Mouse (Mus musculus) B cell, adult 62 days (primary cell): Measurements from ENCODE around the gene Kifc5b. TPM values are rescaled to one million over a fixed set of nuclear protein-coding genes. Genes with fewer than 3 reads are reported as not detected.

Experiments used
- total RNA-seq: library from RNA; stranded (reverse); gene quantifications from 4 replicates; pipeline ENCODE4 v1.2.4, GENCODE M21; 2023

Kifc5b gene
- total RNA-seq = 3.4 to 6.8 TPM (median 5.4 TPM) in 4 replicates

DNA sequence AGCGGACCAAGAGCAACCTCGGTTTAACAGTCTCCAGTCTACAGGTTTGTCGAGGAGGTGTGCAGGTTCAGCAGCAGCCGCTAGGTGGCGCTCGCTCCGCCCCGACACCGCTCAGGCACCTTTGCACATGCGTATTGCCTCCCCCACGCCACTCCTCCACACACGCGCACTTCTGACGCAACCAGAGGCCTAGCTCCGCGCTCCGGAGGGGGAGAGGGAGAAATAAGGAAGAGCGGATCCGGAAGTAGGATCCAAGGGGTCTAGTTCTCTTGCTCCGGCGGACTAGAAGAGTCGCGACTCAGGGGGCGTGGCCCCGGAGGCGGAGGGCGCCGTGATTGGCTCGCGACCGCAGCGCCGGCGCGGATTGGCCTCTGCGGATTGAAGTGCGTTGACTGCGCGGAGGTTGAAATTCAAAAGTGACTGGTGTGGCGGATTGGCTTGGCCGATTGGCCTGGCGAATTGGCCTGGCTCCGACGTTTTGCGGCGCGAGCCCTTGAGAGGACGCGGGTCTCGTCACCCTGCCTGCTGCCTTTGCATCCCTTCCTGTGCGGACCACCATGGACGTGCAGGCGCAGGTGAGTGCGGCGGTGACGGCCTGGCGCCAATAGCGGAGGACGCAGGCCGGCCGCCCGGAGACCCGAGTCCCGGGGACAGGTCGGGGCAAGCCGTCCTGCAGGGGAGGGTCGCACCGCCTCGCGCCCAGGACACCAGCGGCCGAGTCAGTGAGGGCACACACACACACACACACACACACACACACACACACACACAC, at the start of gene Kifc5b:
Gene Kifc5b (plus strand): TSS at position 381 of the 772 bp plus-strand sequence.

DNA sequence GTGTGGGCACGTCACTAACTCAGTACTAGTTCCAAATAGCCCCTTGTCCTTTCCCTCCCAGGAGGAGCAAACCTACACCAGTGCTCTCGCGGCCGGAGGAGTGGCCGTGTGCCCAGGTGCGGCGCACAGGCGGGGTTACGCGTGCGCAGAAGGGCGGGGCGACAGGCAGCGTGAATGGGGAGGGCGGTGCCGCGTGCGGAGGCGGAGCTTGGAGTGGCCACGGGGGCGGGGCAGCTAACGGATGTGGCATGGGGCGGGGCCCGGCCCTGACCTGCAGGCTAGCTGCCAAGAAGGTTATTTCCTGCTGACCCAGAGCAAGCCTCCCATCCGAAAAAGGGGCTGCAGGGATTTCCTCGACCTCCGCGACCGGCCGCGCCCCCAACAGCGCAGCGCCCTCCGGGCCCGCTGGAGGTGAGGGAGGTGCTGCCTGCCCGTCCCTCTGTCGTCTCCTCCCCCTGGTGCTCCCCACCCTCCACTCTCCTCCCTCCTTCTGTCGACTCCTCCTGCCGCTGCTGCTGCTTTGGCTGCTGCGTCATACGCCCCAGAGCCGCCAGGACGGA, 16.0 kb downstream of the Kifc5b start, which contains the start of gene Phf1:
Gene Phf1 (plus strand): TSS at position 214 of the 560 bp plus-strand sequence.

DNA sequence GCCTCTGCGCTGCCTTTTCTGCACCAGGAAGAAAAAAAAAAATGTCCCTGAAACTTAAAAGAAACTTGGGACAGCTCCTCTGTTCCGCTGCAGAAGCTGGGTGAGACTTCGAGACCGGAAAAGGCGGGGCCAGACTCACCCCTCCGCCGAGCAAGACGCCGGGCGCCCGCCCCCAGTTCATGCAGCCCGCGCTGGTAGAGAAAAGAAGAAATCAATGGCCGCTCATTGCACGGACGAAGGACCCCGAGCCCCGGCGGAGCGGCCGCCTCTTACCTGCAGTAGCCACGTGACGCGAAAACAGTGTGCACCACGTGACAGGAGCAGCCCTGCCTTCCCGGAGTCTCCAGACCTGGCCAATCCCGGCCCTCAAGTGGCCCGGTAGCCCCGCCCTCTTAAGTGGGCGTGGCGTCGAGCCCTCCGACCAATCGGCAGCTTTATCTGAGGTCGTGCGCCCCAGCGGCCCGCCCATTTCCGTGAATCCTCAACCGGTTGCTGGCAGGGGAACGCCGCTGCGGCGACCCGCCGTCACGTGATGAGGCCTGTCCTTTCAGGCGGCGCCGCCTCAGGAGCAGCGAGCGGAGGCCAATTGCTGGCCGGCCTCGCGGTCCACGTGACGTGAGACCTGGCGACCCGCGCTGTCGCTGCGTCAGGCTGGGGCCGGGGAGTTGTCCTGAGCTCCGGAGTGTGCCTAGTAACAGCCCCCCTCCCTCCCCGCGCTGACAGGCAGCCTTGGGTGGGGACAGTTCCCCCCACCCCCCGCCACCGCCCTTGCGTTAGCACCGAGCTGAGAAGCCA, 22.5 kb downstream of the Kifc5b start, which contains the start of gene Cuta:
Gene Cuta (minus strand): TSS at position 392 of the 795 bp plus-strand sequence.

DNA sequence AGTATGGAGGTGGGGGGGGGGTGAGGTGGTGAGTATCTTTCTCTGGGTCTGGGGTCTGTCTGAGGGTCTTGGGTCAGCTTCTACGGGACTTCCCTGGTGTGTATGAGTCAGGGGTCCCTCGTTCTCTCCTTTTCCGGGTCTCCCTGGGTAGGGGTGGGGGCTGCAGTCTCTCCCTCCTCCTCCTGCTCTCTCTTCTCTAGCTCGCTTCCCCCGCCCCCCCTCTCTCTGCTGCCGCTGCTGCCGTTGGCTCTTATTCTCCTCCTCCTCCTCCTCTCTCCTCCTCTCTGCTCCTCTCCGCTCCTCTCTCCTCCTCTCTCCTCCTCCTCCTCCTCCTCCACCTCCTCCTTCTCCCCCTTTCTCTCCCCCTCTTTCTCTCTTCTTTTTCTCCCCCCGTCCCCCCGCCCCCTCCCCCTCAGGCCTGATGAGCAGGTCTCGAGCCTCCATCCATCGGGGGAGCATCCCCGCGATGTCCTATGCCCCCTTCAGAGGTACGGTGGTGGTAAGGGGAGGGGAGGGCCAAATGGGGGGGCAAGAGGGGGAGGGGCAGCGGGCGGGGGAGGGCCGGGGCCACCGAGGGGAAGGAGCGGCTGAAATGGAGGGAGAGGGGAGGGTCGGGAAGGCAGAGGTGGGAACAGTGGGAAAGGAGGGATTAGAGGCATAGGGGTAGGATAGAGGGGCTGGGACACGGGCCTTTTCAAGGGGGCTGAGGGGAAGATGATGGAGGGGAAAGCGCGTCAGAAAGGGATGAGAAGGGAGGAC, 24.3 kb downstream of the Kifc5b start, which contains the start of gene Syngap1:
Gene Syngap1 (plus strand): TSS at position 223 of the 759 bp plus-strand sequence.

DNA sequence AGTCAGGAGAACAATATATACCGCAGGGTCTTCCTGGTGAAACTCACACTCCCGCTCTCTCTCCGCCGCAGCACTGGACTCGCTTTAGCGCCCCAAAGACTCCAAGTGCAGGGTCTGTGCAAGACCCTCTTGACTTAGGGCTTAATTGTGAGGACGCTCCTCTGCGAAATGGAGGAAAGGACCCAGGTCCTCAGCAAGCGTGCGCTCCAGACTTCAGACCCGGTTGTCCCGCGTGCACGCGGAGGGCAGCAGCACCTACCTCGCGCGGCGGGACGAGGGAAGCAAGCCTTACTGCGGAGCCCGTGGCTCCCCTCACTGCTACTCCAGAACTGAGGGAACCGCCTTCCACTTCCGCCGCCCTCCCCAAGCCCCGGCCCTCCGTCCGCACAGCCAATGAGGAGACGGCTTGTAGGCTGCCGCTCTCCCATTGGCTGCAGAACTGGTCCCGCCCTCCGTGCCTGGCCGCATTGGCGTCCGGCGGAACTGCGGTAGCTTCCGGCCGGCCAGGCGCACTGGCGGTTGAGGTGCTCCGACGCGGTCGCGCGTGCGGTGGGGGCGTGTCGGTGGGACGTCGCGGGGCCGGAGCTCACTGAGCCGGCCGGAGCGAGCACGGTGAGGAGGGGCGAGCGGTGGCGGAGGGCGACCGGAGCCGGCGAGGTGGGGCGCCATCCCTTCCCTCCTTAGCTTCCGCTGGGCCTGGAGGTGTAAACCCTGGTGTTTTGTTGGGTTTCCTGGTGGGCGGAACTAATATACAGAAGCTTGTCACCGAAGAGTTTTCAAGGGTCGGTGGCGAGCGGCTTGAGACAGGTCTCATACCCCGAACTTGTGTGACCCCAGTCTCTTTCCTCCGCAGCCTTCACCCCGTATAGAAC, 56.0 kb downstream of the Kifc5b start, which contains the start of gene Zbtb9:
Gene Zbtb9 (plus strand): TSS at position 465 of the 872 bp plus-strand sequence.

Other genes starting within 250 kb of the Kifc5b start
- gene Crebrf, start 201.4 kb upstream of the Kifc5b start, total RNA-seq = 129 to 152 TPM (median 139 TPM) in 4 replicates
- gene Bnip1, start 136.0 kb upstream of the Kifc5b start, total RNA-seq = 38.8 to 43.3 TPM (median 41.2 TPM) in 4 replicates
- gene Nkx2-5, start 72.1 kb upstream of the Kifc5b start, total RNA-seq = not detected in 4 replicates
- 113 to 121 TPM (median 117 TPM) in 4 replicates for gene Phf1, start 16.0 kb downstream of the Kifc5b start, total RNA-seq
- 60.4 to 83.0 TPM (median 76.6 TPM) in 4 replicates for gene Cuta, start 22.5 kb downstream of the Kifc5b start, total RNA-seq
- gene Syngap1, start 24.2 kb downstream of the Kifc5b start, total RNA-seq = 2.5 to 4.4 TPM (median 3.3 TPM) in 4 replicates
- gene Zbtb9, start 56.1 kb downstream of the Kifc5b start, total RNA-seq = 17.3 to 20.1 TPM (median 19.1 TPM) in 4 replicates
- 34.5 to 42.9 TPM (median 37.8 TPM) in 4 replicates for gene Bak1, start 111.9 kb downstream of the Kifc5b start, total RNA-seq
- gene Itpr3, start 140.2 kb downstream of the Kifc5b start, total RNA-seq = 183 to 197 TPM (median 194 TPM) in 4 replicates
- gene Uqcc2, start 216.8 kb downstream of the Kifc5b start, total RNA-seq = 42.1 to 53.9 TPM (median 47.5 TPM) in 4 replicates